Mouse (Mus musculus): ENCODE measurements at regions not wholly inside any gene's neighbourhood (a gene's known extent, or its start where the extent isn't known, plus 50 kb on each side); places are given as distances from the start of the nearest gene placed in this dataset.

DNA sequence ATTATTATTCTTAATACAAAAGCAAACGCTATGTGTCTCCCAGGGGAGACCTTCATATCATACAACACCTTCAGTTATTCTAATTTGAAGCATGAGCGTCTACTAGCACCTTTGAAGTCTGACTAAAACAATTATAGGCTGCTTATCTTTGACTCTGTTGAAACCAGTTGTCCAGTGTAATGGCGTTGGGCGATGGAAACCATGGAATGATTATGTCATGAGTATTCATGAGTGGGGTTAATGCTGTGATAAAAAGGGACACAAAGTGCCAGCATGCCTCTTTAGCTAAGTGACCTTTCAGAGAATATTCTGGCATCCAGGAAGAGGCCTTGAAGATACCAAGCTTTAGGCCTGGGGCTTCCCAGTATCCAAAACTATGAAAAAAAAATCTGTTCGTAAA lies 53.6 kb upstream of the Tent5a start:
- DNase-seq (ENCODE audit: low spot score in 2 of 2): peak; percentile 47 to 66

- no peak for DNase-seq (ENCODE audit: low spot score in 2 of 2)
Observed at GRCm38 (mm10) chr9:85379135-85379534, 52.0 kb upstream of the Tent5a start.

Data from heart, adult 9 months (tissue).